Mouse (Mus musculus) cerebellum, adult 11-12 months (tissue): ENCODE data around the gene Hoxb8.

Source experiments
- DNase-seq: peaks from one replicate; pipeline ENCODE4 v3.0.0; 2022

The Hoxb8 gene

GRCm38 (mm10) chr11:96281855-96282570 is at the start of gene Hoxb8:
Gene Hoxb8, plus strand, starts transcription at chr11:96281905.
- DNase-seq, result no peak

DNA sequence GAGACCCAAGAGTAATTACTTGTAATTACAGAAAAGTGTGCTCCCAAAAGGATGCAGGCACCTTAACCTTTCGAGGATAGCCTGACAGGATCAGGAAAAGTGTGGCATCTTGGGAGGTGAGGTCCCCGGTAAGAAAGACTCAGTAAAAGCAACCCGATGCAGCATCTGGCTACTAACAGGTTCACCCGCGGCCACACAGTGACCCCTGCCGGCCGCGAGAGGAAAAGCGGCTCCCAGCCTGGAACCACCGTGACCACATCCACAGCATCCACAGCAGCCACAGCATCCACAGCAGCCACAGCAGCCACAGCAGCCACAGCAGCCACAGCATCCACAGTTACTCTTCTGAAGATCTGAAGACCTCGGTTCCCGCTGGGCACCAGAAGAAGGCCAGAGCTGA is 46.8 kb upstream of the Hoxb8 start:
- no peak for DNase-seq

- no peak for DNase-seq
Observed at GRCm38 (mm10) chr11:96240211-96240610, 41.5 kb upstream of the Hoxb8 start.

GRCm38 (mm10) chr11:96250901-96251300 is 30.8 kb upstream of the Hoxb8 start:
- no peak for DNase-seq

DNA sequence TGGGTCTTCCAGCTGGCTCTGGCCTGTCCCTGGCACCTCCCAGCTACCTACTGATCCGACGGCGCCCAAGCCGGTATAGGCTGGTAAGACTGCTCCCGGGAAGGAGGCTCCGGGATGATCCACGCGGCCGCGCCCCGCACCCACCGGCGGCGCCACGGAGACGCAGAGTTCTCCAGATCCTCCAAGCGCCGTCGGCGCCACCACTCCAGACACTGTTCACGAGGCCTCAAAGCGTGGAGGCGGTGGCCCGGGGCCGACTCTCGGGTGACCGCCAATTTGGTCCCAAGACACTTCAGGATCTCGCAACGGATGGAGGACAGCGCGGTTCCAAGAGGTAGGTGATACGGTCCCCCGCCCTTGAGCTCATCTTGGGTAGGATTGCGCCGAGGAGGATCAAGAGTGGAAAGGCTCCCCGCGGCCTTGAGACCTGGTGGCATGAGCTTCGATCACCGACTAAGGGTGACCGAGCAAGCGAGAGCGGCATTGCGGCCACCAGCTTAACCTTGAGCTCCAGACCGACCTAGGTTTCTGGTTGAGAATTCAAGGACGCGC is 30.1 kb upstream of the Hoxb8 start:
- DNase-seq, result no peak

DNA sequence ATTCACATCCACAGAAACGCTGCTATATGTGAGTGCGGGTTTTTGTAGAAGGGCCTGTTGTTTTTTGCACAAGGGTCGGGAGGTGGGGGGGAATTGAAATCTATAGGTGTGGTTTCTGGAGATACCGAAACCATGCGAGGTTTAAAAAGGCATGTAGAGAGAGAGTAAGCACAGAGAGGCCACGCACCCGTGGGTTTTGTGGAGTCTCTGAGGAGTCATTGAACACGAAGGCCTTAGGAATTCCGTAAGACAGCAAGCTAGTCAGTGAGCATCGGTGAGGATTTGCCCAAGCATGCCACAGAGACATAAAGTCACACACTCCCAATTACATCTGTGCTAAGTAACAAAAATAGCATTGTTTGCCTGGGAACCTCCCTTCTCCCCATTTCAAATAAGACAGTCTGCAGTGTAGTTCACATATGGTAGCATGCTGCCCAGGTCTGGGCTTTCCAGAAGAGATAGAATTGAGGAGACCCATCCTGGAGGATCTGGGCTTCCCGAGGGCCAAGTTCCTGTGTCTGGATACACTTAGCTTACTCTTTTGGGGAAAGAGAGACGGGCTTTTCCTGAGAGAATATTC is 29.1 kb upstream of the Hoxb8 start:
- DNase-seq, result no peak

GRCm38 (mm10) chr11:96254221-96254620 is 27.5 kb upstream of the Hoxb8 start:
- no peak for DNase-seq

GRCm38 (mm10) chr11:96255111-96255995 is 26.4 kb upstream of the Hoxb8 start:
- DNase-seq, result no peak

- DNase-seq, result no peak
Observed at GRCm38 (mm10) chr11:96255996-96256445, 25.7 kb upstream of the Hoxb8 start.

DNA sequence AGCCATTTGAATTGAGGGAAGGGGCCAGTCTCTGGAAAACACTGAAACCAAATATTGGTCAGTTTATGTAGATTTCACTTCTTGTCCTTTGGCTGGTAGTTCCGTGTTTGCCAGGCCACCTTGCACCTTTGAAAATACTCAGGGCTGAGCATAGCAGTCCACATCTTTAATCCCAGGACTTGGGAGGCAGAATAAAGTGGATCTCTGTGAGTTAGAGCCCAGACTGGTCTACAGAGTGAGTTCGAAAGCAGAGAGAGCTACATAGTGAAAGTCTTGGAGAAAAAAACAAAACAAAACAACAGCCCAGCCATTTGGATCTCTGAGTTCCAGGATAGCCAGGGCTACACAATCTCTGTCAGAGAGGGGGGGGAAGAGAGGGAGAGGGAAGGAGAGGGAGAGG is 24.6 kb upstream of the Hoxb8 start:
- DNase-seq, result no peak

- no peak for DNase-seq
Observed at GRCm38 (mm10) chr11:96259038-96259437, 22.7 kb upstream of the Hoxb8 start.

DNA sequence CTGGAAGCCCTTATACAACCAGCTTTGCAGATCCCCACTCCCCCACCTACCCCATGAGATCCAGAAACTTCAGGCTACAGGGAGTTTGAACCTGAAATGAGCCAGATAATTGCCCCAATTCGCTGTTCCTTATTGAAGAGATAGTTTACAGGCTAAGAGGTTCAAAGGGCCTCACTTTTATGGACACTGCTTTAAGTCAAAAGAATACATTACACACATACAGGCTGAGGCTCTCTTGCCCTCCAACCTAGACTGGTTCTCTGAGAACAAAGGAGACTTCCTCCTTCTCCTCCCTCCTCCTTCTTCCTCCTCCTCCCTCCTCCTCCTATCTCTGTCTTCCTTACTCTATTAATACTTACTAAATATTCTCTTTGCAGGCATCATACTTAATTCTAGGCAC is 22.2 kb upstream of the Hoxb8 start:
- no peak for DNase-seq

DNA sequence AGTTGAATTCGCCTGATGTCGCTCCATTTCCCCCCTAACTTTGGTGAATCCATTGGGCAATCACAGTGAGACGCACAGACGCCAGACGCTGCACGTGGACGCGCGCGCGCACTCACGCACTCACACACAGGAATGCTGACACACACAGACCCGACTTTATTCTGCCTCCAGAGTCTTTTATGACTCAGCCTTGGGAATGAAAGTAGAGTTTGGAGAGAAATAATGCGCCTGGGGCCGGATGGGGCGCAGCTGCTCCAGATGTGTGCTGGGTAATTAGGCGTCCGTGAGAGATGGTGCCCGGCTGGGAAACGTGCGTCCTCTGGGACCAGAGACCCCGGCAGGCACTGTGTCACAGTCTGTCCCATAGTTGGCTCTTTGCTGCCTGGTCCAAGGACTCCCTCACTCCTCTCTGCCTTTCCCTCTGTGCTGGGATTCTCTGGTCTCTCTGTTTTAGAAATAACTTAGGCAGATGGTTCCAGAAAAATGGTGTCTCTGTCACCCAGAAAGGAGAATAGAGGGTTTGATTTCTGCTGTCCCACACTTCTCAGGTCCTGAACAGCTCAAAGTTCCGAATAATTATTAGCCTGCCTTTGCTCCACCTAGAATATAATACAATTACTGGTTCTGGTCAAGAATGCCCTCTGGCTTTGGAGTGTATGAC is 21.3 kb upstream of the Hoxb8 start:
- DNase-seq, result no peak

DNA sequence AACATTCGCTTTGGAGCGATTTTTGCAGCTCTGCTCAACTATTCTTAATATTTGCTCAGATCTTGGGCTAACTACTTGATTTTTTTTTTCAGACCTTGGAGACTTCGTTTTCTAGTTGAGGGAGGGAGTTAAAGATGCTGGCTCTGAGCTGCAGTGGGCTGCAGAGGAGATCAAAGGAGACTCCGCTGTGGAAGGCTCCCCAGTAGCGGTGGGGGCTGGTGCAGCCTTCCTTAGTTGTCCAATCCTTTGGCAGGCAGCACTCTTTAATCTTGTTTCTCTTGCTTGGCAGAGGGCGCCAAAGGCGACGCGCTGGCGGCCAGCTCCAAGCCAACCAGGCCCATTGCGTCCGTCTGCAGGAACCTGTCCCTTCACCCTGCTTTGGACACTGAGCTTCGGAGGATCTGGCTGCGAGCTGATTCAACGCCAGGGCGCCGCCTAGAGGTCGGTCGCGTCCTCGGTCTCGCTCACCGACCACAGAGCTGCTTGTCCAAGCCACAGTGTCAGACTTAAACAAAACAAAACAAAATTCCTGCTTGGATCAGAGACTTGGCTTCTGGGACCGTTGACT is 20.3 kb upstream of the Hoxb8 start:
- DNase-seq, result no peak

- DNase-seq, result no peak
Observed at GRCm38 (mm10) chr11:96262262-96262830, 19.4 kb upstream of the Hoxb8 start.

- DNase-seq, result no peak
Observed at GRCm38 (mm10) chr11:96263636-96264389, 17.9 kb upstream of the Hoxb8 start.

DNA sequence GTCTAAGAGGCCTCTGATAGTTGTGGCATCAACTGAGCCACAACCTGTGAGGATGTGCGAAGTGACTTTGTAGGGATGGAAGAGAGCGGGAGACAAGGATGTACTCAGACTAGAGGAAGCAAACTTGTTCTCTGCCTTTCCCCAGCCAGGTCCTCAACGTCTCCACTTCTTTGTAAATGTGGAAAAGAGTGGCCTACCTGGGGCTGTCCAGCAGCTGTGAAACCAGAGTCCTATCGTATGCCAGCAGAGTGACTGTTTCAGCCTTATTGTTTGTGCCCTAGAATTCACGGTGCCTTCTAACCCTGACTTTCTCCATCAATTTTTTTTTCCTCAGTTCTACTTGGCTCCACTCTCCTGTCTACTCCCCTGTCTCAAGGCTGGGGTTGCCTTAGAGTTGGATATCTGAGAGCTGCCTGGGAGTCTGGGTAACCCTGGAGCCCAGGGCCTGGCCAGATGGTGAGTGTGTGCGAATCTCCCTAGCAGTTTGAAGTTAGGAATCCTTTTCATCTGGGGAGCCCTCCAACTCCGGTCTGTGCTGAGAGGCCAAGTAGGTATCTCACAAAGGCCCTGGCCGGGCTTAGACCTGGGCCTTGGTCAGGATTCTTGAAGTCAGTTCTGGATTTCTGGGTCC is 17.2 kb upstream of the Hoxb8 start:
- no peak for DNase-seq

DNA sequence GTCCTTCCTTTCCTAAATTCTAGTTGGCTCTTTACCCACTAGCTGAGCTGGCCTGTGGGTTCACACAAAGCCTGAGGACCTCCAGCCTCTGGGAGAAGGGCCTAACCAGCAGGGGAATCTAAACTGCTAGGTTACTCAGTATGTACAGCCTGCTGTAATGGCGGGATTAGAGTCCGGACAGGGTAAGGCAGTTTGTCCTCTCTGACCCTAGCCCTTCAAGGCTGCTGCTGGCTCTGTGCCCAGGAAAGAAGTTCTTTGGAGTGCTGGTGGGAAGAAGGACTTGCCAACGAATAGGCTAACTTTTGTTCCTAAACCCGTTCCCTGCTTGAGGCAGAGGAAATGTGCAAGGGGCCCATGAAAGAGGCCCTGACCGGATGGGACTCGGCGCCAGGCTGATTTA is 15.8 kb upstream of the Hoxb8 start:
- no peak for DNase-seq

- no peak for DNase-seq
Observed at GRCm38 (mm10) chr11:96267021-96267920, 14.4 kb upstream of the Hoxb8 start.
